Mouse (Mus musculus) heart, adult 8-10 months (tissue): ENCODE data around the gene Nudt21. TPM values are rescaled to one million over a fixed set of nuclear protein-coding genes. Genes with fewer than 3 reads are reported as not detected.

ENCODE experiments used
- DNase-seq: peaks from one replicate; pipeline ENCODE4 v3.0.0; 2022; ENCODE audit warnings: low spot score
- total RNA-seq, 4 experiments: library from RNA; stranded (reverse); gene quantifications; 2 replicates each; pipeline ENCODE4 v1.2.4; 2022

Gene Nudt21
- 10 to 100 TPM; 20.0 to 25.1 (median 20.9) TPM for total RNA-seq

DNA sequence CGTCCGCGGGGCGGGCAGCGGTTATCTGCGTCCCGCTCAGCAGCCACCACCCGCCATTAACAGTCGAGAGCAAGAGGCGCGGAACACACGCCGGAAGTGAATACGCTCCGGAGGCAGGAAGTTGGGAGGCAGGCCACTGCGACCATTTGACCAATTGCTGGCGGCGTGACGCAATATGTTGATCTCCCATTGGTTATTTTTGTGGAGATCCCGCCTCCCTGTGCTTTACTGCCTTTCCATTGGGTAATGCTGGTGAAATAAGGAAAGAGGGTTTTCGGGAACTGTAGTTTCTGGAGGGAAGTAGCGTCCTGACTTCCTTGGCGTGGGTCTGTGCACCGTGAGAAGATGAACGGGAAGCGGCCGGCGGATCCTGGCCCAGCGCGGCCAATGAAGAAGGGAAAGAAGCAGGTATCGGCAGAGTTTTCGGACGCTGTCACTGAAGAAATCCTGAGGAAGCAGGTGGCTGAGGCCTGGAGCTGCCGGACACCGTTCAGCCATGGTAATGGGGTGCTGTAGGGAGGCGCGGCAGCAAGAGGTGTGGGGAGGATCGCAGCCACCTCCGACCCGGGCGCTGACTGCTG, at the start of gene Nudt21, which contains the start of gene Ogfod1:
Gene Nudt21, minus strand, starts transcription at position 88 of the 581 bp plus-strand sequence.
Gene Ogfod1, plus strand, starts transcription at position 255 of the 581 bp plus-strand sequence.
- peak; percentile 98 for DNase-seq

GRCm38 (mm10) chr8:94076461-94077192, 39.8 kb upstream of the Nudt21 start:
- no peak for DNase-seq

DNA sequence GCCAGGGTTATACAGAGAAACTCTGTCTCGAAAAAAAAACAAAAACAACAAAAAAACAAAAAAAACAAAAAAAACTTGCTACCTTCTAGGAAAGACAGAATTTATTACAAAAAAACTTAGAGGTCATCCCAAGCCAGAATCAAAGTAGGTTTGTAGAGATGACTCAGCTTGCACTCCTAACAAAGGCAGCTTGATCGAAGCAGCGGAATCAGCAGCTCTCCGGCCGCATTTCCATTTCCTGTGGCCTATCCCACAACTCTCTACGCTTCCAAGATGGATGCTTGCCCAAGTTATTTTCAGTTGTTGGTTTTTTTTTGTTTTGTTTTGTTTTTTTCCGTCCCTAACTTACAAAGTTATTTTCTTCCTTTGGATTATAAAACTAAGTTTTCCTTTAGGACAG, 32.0 kb upstream of the Nudt21 start:
- DNase-seq, result peak; percentile 9

DNA sequence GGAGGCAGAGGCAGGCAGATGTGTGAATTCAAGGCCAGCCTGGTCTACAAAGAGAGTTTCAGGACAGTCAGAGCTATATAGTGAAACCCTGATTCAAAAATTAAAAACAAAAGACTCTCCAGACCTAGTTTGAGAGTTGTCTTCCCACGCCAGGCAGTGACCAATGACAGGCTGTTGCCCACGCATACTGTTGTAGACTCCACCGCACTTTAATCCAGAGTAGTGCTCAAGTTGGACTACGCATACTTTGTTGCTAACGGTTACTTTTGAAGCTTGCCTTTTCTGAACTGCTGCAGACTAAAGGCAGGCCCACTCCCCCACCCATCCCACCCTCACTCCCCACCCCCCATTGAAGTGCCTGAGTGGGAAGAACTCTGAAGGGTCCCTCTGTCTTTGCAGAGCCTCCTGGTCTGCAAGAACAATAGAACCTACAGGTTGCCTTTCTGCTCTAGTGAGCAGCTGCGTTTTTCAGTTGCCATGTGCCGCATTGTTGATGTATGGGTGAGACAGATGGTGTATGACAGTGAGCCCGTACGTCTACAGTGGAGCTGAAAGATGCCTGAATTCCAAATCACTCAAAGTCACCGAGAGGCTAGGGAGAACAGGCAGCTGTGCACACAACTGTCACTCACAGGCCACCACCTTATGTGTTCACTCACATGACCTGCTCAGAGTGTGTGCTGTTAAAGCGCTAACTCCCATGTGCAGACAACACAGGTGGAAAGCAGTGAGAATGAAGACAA, 29.5 kb upstream of the Nudt21 start:
- DNase-seq, result no peak

GRCm38 (mm10) chr8:94057157-94057854, 20.5 kb upstream of the Nudt21 start:
- peak; percentile 34 for DNase-seq

- DNase-seq, result no peak
Measured at GRCm38 (mm10) chr8:94052696-94053095, 15.9 kb upstream of the Nudt21 start.

DNA sequence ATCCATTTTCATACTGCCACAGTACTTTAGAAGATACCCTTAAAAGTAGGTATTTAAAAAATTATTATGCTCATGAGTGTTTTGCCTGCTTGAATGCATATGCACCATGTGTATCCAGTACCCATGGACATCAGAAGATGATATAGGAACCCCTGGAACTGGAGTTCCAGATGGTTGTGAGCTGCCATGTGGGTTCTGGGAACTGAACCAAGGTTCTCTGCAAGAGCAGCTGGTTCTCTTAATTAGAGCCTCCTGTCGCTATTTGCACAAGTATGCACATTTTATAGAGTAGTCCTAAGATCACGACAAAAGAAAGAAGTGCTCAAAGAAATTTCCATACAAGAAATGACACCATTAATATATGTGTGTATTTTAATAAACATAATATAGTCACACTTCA, 11.0 kb upstream of the Nudt21 start:
- DNase-seq, result no peak

GRCm38 (mm10) chr8:94037806-94038205, 975 bp upstream of the Nudt21 start:
- DNase-seq, result no peak

DNA sequence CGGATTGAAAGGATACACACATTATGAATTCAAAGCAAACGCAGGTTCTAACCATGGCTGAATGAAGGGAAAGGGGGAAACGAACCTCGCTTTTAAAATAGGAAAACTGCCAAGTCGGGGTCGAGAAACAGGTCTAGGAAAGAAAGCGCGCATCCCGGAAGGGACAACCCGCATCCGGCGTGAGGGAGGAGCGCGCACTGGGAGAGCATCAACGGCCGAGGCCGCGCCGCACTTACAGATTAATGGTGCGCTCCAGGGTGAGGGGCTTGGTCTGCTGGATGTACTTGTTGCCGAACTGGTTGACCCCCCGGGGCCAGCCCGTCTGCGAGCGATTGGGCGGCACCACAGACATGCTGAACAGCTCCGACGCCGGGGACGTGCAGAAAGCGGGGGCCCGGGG, 290 bp downstream of the Nudt21 start:
- peak; percentile 24 for DNase-seq

GRCm38 (mm10) chr8:94035200-94035599, 1.6 kb downstream of the Nudt21 start:
- no peak for DNase-seq

DNA sequence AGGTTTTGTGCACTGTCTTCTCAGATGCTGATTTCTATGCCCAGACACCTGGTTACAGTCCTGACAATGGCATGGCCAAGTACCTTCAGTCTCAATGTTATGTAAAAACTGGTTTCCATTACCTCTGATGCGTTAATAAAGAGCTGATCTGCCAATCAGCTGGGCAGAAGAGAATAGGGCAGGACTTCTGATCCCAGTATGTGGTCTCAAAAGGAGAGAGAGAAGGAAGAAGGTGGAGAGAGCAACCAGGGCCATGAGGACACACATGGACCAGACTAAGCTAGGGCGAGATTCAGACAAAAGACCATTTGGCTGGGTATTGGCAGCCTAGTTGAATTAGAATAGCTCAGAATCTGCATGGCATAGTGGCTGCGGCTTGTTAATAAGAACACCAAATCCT, 3.2 kb downstream of the Nudt21 start:
- DNase-seq, result no peak

DNA sequence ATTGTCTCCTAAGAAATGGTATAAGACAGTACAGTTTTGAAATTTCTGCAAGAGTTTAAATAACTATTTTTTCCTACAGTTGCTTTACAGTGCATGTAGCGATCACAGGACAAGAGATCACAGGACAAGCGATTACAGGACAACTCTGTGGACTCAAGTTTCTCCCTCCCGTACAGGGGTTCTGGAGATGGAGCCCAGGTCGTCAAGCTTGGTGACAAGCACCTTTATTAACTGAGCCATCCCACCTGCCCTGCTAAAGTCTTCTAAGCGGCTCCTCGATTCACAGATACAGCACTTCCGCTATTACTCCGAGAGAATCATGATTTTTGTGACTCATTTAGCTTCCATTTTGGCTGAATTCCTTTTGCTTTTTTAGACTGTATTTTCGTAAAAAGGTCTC, 7.1 kb downstream of the Nudt21 start:
- DNase-seq, result no peak

DNA sequence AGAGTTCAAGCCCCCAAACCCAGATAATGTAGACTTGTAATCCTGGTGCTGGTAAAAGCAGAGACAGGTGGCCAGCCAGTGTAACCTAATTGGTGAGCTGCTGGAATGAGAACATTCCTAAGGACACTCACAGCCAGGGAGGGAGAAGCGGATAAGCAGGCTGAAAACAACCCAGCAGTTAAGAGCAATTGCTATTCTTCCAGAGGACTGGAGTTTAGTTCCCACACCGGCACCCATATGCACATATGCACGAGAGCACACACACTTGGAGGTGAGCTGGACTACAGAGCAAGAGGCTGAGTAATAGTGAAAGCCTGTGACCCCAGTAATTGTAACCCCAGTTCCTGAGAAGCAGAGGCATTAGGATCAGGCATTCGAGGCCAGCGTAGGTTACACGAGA, 12.9 kb downstream of the Nudt21 start:
- no peak for DNase-seq

DNA sequence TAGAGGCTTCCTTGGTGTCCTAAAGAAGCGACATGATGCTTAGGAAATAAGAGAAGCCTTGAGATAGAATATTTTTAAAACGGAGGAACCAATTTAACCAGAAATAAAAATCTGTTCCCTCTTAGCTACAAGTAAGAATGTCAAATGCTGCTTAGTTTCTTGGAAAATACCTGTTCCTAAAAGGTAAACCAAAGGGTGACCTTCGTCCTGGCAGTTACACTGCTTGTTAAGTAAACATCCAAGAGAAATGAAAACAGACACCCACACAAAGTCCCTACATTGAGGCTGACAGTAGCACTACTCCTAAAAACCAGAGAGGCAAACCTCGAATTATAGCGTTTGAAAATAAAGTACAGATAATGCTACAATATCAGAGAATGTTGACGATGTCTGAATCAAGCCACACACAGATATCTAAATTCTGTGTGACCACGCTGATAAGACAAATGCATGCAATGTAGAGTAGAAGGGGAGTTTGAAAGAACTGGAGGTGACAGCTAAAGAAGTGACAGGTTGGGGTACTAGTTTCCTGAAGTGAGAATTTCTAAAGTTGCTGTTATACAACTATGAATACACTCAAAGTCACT, 23.7 kb downstream of the Nudt21 start:
- DNase-seq, result no peak

DNA sequence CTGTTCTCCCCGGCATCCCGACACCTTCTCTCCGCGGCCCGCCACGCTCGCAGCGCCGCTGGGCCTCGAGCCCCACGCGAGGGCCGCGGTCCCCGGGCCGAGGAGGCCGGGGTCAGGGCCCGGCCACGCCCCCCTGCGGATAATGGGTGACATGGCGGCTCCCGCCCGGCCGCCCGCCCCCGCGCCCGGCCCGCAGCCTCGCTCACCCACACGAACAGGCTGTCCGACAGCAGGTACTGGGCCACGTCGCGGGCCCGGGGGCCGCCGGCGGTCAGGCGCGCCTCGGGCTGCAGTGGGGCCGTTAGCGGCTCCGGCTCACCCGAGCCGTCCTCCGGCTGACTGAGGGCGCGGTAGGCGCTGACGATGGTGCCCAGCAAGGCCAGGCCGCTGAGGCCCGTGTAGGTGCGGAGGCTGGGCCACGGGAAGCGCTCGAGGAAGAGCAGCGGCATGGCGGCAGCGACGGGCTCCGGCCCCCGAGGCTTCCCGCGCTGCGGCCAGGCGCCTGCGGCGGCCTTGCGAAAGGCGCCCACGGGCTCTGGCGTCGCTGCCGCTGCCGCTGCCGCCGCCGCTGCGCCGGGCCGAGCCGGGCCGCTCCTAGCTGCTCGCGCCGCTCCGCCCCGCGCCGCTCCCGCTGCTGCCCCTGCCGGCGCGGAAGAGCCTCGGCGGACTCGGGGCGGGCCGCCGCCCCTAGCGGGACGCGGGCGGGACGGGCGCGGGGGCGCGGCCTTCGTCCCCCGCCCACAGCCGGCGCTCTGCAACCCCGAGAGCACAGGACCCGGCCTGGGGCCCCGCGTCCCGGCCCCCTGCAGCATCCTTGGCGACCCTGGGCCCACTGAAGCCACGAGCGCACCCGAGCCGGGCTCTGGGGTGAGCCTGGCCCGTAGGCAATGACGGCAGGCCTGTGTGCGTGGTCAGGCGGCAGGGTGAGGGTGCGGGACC, 24.5 kb downstream of the Nudt21 start, which contains the start of gene Amfr:
Gene Amfr, minus strand, starts transcription at position 830 of the 939 bp plus-strand sequence.
- DNase-seq, result peak; percentile 33

DNA sequence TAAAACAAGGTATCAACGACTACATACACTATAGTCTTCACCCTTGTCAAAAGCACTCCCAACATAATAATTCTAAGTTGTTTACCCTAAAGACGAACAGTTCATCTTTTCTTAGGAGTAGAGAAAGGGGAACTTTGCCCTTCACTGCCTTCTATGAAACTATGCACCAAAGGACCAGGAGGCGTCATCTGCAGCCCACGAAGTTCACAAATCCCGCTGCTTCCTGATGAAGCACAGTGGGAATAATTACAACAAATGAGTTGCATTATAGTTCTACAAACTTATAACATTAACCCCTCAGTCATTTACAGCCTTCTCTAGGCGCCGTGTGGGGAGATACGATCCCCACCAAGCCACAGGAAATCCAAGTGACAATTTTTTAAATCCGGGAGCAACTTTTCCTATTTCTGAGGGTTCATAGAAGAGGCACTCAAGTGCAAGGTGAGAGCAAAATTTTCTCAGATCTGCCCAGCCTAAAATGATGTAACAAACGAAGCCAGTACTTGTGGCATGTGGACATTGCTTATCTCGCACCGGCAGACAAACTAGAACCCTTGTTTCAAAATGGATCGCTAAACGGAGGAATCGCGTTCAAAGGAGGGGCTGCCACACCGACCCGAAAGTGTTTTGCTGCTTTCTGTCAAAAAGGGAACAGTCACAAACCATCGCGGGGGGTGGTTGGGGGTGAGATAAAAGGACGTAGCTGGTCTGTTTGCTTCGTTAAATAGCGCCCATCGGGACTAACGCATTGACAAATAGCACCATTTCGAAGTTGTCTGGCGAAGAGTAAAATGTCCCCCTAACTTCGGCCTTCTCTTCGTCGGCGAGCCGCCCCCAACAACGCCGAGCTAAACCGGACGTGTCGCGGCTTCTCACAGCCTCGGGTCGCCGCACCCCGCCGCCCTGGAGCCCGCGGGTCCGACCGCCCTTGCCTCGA, 25.5 kb downstream of the Nudt21 start:
- DNase-seq, result no peak

GRCm38 (mm10) chr8:94010101-94010705, 26.6 kb downstream of the Nudt21 start:
- no peak for DNase-seq

GRCm38 (mm10) chr8:94009243-94009845, 27.5 kb downstream of the Nudt21 start:
- no peak for DNase-seq
